Mouse (Mus musculus) C2C12 (cell line): ENCODE measurements around the gene Cxcr4. TPM values are rescaled to one million over a fixed set of nuclear protein-coding genes. Genes with fewer than 3 reads are reported as not detected.

Experiments
- H3K27me3 ChIP-seq: one replicate; pipeline ENCODE4 v1.6.1; 2011; ENCODE audit not compliant: control insufficient read depth, insufficient read depth, insufficient read length
- H3K36me3 ChIP-seq: one replicate; pipeline ENCODE4 v1.6.1; 2011; ENCODE audit not compliant: control insufficient read depth, insufficient read depth
- H3K4me3 ChIP-seq: one replicate; pipeline ENCODE4 v1.5.1; 2011; ENCODE audit warnings: mild to moderate bottlenecking, control low read depth; ENCODE audit not compliant: poor library complexity, insufficient read depth, severe bottlenecking
- H3K79me2 ChIP-seq: one replicate; pipeline ENCODE4 v1.6.1; 2011; ENCODE audit not compliant: control insufficient read depth, insufficient read depth
- H3K79me3 ChIP-seq: one replicate; pipeline ENCODE4 v1.6.1; 2011; ENCODE audit warnings: low read depth, control low read depth
- H3ac ChIP-seq: one replicate; pipeline ENCODE3; 2011; ENCODE audit warnings: low read depth; ENCODE audit not compliant: control insufficient read depth, insufficient read length
- CEBPB ChIP-seq: IDR thresholded peaks from one replicate; pipeline ENCODE4 v1.6.1; 2011; ENCODE audit warnings: low read depth, mild to moderate bottlenecking, control low read depth, moderate library complexity
- CTCF ChIP-seq: IDR thresholded peaks from one replicate; pipeline ENCODE4 v1.5.1; 2011; ENCODE audit not compliant: control insufficient read depth, insufficient read depth, insufficient read length
- FOSL1 ChIP-seq: IDR thresholded peaks from one replicate; pipeline ENCODE4 v1.8.0; 2011; ENCODE audit warnings: mild to moderate bottlenecking, low read length; ENCODE audit not compliant: poor library complexity, insufficient read depth, severe bottlenecking
- MAX ChIP-seq: IDR thresholded peaks from one replicate; pipeline ENCODE4 v1.6.1; 2011; ENCODE audit warnings: mild to moderate bottlenecking, control low read depth
- MYOD1 ChIP-seq: IDR thresholded peaks from one replicate; pipeline ENCODE4 v1.6.1; 2011; ENCODE audit warnings: low read depth; ENCODE audit not compliant: control insufficient read depth, insufficient read length
- MYOG ChIP-seq: IDR thresholded peaks from one replicate; pipeline ENCODE4 v1.6.1; 2011; ENCODE audit not compliant: control insufficient read depth, insufficient read length; ENCODE audit errors: extremely low read depth
- USF1 ChIP-seq: IDR thresholded peaks from one replicate; pipeline ENCODE4 v1.6.1; 2011; ENCODE audit warnings: low read depth, mild to moderate bottlenecking, control low read depth, moderate library complexity
- polyA plus RNA-seq: library from polyadenylated mRNA; unstranded; fragments of >200 nt; fragmentation: generic; extraction: Trizol; gene quantifications from one replicate; pipeline ENCODE4 v1.2.1, GENCODE M21; 2012; ENCODE audit warnings: missing spikeins

Gene Cxcr4
- polyA plus RNA-seq, 1 experiment = 27.5 TPM

DNA sequence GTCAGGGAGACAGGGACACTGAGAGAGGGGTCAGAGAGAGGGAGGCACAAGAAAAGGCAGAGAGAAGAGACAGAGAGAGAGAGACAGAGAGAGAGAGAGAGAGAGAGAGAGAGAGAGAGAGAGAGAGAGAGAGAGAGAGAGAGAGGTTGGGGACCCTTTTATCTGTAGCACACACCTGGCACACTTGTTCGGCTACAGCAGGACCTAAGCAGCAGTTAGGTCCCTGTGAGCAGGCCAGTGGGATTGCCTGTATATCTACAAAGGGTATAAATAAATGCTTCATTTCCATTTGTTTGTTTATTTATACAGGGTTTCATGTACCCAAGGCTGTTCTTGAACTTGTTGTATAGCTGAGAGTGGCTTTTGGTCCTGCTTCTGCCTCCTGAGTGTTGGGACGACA, 49.0 kb downstream of the Cxcr4 start:
- Histone ChIP-seq H3K79me3 (no peaks in the 10 kb centered on the region), H3K36me3 (no peaks in the 10 kb centered on the region), H3K79me2 (no peaks in the 10 kb centered on the region), H3K27me3 (no peaks in the 10 kb centered on the region), H3ac (no peak overlapping the region), H3K4me3 (no peak overlapping the region)
- no peak for TF ChIP-seq MAX
- no peak for TF ChIP-seq CTCF
- TF ChIP-seq USF1 = no peak

- H3K4me3 ChIP-seq = no peak overlapping the region
- no peak overlapping the region for H3ac ChIP-seq
- no peak for TF ChIP-seq MYOG
- no peak for TF ChIP-seq MAX
- TF ChIP-seq USF1 = no peak
- TF ChIP-seq CTCF = no peak
- no peak for TF ChIP-seq FOSL1
- no peak for TF ChIP-seq CEBPB
- TF ChIP-seq MYOD1 = no peak
Observed at GRCm38 (mm10) chr1:128542555-128542954, 49.5 kb downstream of the Cxcr4 start.

DNA sequence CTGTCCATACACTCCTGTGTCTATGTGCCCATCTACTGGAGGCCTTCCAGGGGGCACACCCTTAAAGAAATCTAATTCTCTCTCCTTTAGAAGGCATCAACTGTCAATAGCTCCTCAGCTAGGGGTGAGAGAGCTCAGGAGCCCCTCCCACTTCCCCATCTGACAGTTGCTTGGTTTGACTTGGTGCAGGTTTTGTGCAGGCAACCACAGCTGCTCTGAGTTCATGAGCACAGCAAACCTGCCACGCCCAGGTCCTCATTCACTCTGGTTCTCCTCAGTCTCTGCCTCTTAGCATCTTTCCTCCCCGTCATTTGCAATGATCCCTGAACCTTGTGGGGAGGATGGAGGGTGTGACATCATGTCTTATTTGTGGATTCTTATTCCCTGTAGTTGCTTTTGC, 51.9 kb downstream of the Cxcr4 start:
- no peak for TF ChIP-seq MYOD1
- no peak for TF ChIP-seq CEBPB
- no peak for TF ChIP-seq MYOG
- TF ChIP-seq MAX = no peak
- TF ChIP-seq FOSL1 = no peak
- TF ChIP-seq CTCF = no peak
- TF ChIP-seq USF1 = no peak
- no peaks in the 10 kb centered on the region for H3K79me3 ChIP-seq
- H3ac ChIP-seq = no peak overlapping the region
- no peak overlapping the region for H3K4me3 ChIP-seq
- H3K27me3 ChIP-seq = no peaks in the 10 kb centered on the region
- H3K36me3 ChIP-seq = no peaks in the 10 kb centered on the region
- no peaks in the 10 kb centered on the region for H3K79me2 ChIP-seq

More at GRCm38 (mm10) chr1:128542555-128542954, 49.5 kb downstream of the Cxcr4 start:
- Histone ChIP-seq H3K79me3 (no peaks in the 10 kb centered on the region), H3K79me2 (no peaks in the 10 kb centered on the region), H3K27me3 (no peaks in the 10 kb centered on the region), H3K36me3 (no peaks in the 10 kb centered on the region)

GRCm38 (mm10) chr1:128539555-128539954, 52.5 kb downstream of the Cxcr4 start:
- Histone ChIP-seq H3K27me3 (no peaks in the 10 kb centered on the region), H3K4me3 (no peak overlapping the region), H3ac (no peak overlapping the region), H3K79me3 (no peaks in the 10 kb centered on the region), H3K79me2 (no peaks in the 10 kb centered on the region), H3K36me3 (no peaks in the 10 kb centered on the region)
- no peak for TF ChIP-seq CEBPB
- TF ChIP-seq USF1 = no peak
- TF ChIP-seq CTCF = no peak
- no peak for TF ChIP-seq FOSL1
- TF ChIP-seq MAX = no peak
- TF ChIP-seq MYOG = no peak
- TF ChIP-seq MYOD1 = no peak

Other genes starting within 250 kb of the Cxcr4 start
- 110 TPM for gene Mcm6, start 232.6 kb downstream of the Cxcr4 start, polyA plus RNA-seq
- 52.3 TPM for gene Dars, start 174.9 kb downstream of the Cxcr4 start, polyA plus RNA-seq